Mouse (Mus musculus) megakaryocyte, embryonic 14.5 days (primary cell): ENCODE measurements around the gene Chrm1.

Source experiments
- FLI1 ChIP-seq: IDR thresholded peaks from 2 replicates; pipeline ENCODE4 v1.6.1; 2012; ENCODE audit warnings: low read length, inconsistent platforms, mixed read lengths
- GATA1 ChIP-seq: IDR thresholded peaks from 3 replicates; pipeline ENCODE4 v1.6.1; 2012; ENCODE audit warnings: mixed read lengths, low read length, inconsistent platforms, borderline replicate concordance

DNA sequence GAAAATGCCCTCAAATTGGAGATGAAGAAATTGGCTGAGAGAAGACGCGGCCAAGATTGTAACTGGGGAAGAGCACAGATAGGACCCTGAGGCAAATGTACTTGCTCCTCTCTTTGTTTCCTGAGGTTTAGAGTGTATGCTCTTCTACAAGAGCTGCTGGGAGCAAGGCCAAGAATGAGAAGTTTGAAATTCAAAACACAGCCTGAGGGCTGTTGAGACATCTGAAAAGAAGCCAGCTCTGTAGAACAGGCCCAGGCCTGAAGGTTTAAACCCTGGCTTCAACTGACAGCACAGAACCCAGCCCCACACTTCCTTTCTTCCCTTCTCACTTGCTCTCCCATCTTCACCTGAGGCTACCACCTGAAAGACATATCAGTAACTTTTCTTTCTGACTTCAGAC is 46.5 kb downstream of the Chrm1 start:
- TF ChIP-seq GATA1 (no peak), FLI1 (no peak)
